Comparison of ENCODE assay signal across 8 mouse cellular contexts in genomic region chr11:59537218-59538130, GRCm38 (mm10). TPM values are rescaled to one million over a fixed set of nuclear protein-coding genes. Genes with fewer than 3 reads are reported as not detected.
DNase-seq lines count a peak whose midpoint lies in the region; ATAC-seq and TF ChIP-seq lines count a peak whose summit lies in the region.

No protein-coding gene starts in this region.

- no peaks in the 10 kb centered on the region for H3K36me3 ChIP-seq in heart, postnatal 0 days (replicated peaks; ENCODE audit: control insufficient read depth, insufficient read depth, low read length)
- H3K36me3 ChIP-seq in heart, embryonic 10.5 days, result no peaks in the 10 kb centered on the region
- no peaks in the 10 kb centered on the region for H3K36me3 ChIP-seq in CH12.LX (replicated peaks in 1 of 2; ENCODE audit: control insufficient read depth in 1 of 2, insufficient read depth in 1 of 2, low read length in 1 of 2)
- H3K36me3 ChIP-seq in limb, embryonic 15.5 days, result no peaks in the 10 kb centered on the region
- H3K36me3 ChIP-seq in stomach, postnatal 0 days (ENCODE audit: control insufficient read depth, insufficient read depth, low read length), result no peaks in the 10 kb centered on the region
- no peaks in the 10 kb centered on the region for H3K36me3 ChIP-seq in heart, embryonic 11.5 days (ENCODE audit: control insufficient read depth, insufficient read depth, low read length)

- no peak overlapping the region for H3K4me3 ChIP-seq in heart, postnatal 0 days (ENCODE audit: low read depth, low read length)
- H3K4me3 ChIP-seq in heart, embryonic 10.5 days, result no peak overlapping the region
- H3K4me3 ChIP-seq in CH12.LX (replicated peaks in 1 of 3; ENCODE audit: low read depth in 2 of 3, low read length in 2 of 3, poor library complexity in 1 of 3), result no peak overlapping the region
- H3K4me3 ChIP-seq in limb, embryonic 15.5 days, result no peak overlapping the region
- no peak overlapping the region for H3K4me3 ChIP-seq in stomach, postnatal 0 days (ENCODE audit: low read depth, low read length)
- no peak overlapping the region for H3K4me3 ChIP-seq in heart, embryonic 11.5 days (ENCODE audit: low read depth, low read length)

- DNase-seq in heart, postnatal 0 days (ENCODE audit: low spot score), result no peak
- no peak for DNase-seq in heart, embryonic 10.5 days (ENCODE audit: low spot score)
- peak; percentile 20 for DNase-seq in CH12.LX (ENCODE audit: extremely low read depth)
- DNase-seq in adrenal gland, postnatal 14 days, result peak; percentile 50
- peak; percentile 18 for DNase-seq in stomach, postnatal 0 days (ENCODE audit: low spot score)
- no peak for DNase-seq in yolk sac, embryonic 10.5 days (ENCODE audit: low spot score)

- dilution Hi-C loops in CH12.LX (cut with MboI; ENCODE audit: extremely low pct_ligation_motif_present, extremely low pct_unique_long_range_greater_than_20kb, low sequenced_read_pairs), result no loop called here

- TF ChIP-seq POLR2A in CH12.LX (IDR thresholded peaks at IDR 0.05; ENCODE audit: low read depth, low read length), result no peak

- no peak overlapping the region for H3K4me2 ChIP-seq in heart, postnatal 0 days (ENCODE audit: low read depth, low read length)
- no peak overlapping the region for H3K4me2 ChIP-seq in CH12.LX (ENCODE audit: insufficient read depth, low read depth, poor library complexity, severe bottlenecking)
- no peak overlapping the region for H3K4me2 ChIP-seq in limb, embryonic 15.5 days
- H3K4me2 ChIP-seq in stomach, postnatal 0 days (replicated peaks; ENCODE audit: low read depth), result 0 out of 2 replicates have a peak overlapping the region, but pooled peaks have one; percentile 21
- no peak overlapping the region for H3K4me2 ChIP-seq in heart, embryonic 11.5 days

- in situ Hi-C loops in CH12.LX (cut with MboI; ENCODE audit: low pct_ligation_motif_present, low pct_unique_long_range_greater_than_20kb, low sequenced_read_pairs), result loop anchor here (5.0 kb wide), 1 partner anchor 50 kb away; no protein-coding TSS in a partner anchor

- TF ChIP-seq RAD21 in CH12.LX (IDR thresholded peaks at IDR 0.05; ENCODE audit: low read depth, low read length), result no peak

- TF ChIP-seq CTCF in heart, postnatal 0 days (IDR thresholded peaks at IDR 0.05; ENCODE audit: low read depth), result 0 out of 2 replicates have a peak, but pooled peaks have one; percentile 11
- peak; percentile 47 to 66; a peak in 3 of 4 replicates for TF ChIP-seq CTCF in CH12.LX (conservative IDR thresholded peaks at IDR 0.05 in 1 of 2, IDR thresholded peaks at IDR 0.05 in 1 of 2; ENCODE audit: low read depth in 2 of 2, low read length in 2 of 2)
- TF ChIP-seq CTCF in stomach, postnatal 0 days (IDR thresholded peaks at IDR 0.05; ENCODE audit: low read depth), result peak; percentile 66

- no peak overlapping the region for H3K27ac ChIP-seq in heart, postnatal 0 days (ENCODE audit: low read depth)
- H3K27ac ChIP-seq in heart, embryonic 10.5 days, result no peak overlapping the region
- no peak overlapping the region for H3K27ac ChIP-seq in CH12.LX (ENCODE audit: insufficient read depth, low read depth)
- no peak overlapping the region for H3K27ac ChIP-seq in limb, embryonic 15.5 days
- peak overlapping the region; percentile 36 for H3K27ac ChIP-seq in stomach, postnatal 0 days (replicated peaks)
- H3K27ac ChIP-seq in heart, embryonic 11.5 days (ENCODE audit: low read depth, low read length), result no peak overlapping the region

- H3K79me2 ChIP-seq in CH12.LX (replicated peaks; ENCODE audit: control insufficient read depth, extremely low read depth, insufficient read depth, poor library complexity, severe bottlenecking), result no peaks in the 10 kb centered on the region

- H3K9ac ChIP-seq in heart, postnatal 0 days (replicated peaks; ENCODE audit: low read depth, low read length), result no peak overlapping the region
- no peak overlapping the region for H3K9ac ChIP-seq in CH12.LX (ENCODE audit: insufficient read depth, low read depth)
- no peak overlapping the region for H3K9ac ChIP-seq in limb, embryonic 15.5 days
- H3K9ac ChIP-seq in stomach, postnatal 0 days (ENCODE audit: low read length), result no peak overlapping the region
- H3K9ac ChIP-seq in heart, embryonic 11.5 days (ENCODE audit: low read depth, low read length), result no peak overlapping the region

- no peak for TF ChIP-seq EP300 in heart, postnatal 0 days (IDR thresholded peaks at IDR 0.05; ENCODE audit: low read depth)
- no peak for TF ChIP-seq EP300 in CH12.LX (IDR thresholded peaks at IDR 0.05; ENCODE audit: low read length)
- no peak for TF ChIP-seq EP300 in stomach, postnatal 0 days (optimal IDR thresholded peaks at IDR 0.05)

- ATAC-seq in heart, postnatal 0 days (ENCODE audit: insufficient read depth, low read depth), result no peak
- ATAC-seq in limb, embryonic 15.5 days (ENCODE audit: insufficient number of reproducible peaks, low FRiP score, low TSS enrichment, low read depth), result 0 out of 2 replicates have a peak, but pooled peaks have one; percentile 67
- peak; percentile 38; the same call in 1 of the 2 replicates for ATAC-seq in stomach, postnatal 0 days (ENCODE audit: low FRiP score, low TSS enrichment)
- ATAC-seq in heart, embryonic 11.5 days (replicated peaks; ENCODE audit: insufficient number of reproducible peaks, low FRiP score, low TSS enrichment), result no peak

- no peaks in the 10 kb centered on the region for H3K27me3 ChIP-seq in heart, postnatal 0 days (ENCODE audit: control insufficient read depth, insufficient read depth, low read length)
- no peaks in the 10 kb centered on the region for H3K27me3 ChIP-seq in heart, embryonic 10.5 days (ENCODE audit: insufficient read depth, poor library complexity, severe bottlenecking)
- no peaks in the 10 kb centered on the region for H3K27me3 ChIP-seq in CH12.LX (replicated peaks)
- no peaks in the 10 kb centered on the region for H3K27me3 ChIP-seq in limb, embryonic 15.5 days
- no peaks in the 10 kb centered on the region for H3K27me3 ChIP-seq in stomach, postnatal 0 days (ENCODE audit: control insufficient read depth, insufficient read depth, low read length)
- H3K27me3 ChIP-seq in heart, embryonic 11.5 days (ENCODE audit: control insufficient read depth, insufficient read depth, low read length), result no peaks in the 10 kb centered on the region

- 0 out of 2 replicates have a peak, but pooled peaks cover 4% of the 10 kb centered on the region for H3K4me1 ChIP-seq in heart, postnatal 0 days (ENCODE audit: control insufficient read depth, insufficient read depth)
- no peaks in the 10 kb centered on the region for H3K4me1 ChIP-seq in heart, embryonic 10.5 days
- H3K4me1 ChIP-seq in CH12.LX (ENCODE audit: control insufficient read depth in 1 of 2, insufficient read depth in 2 of 2), result peaks cover 0 to 23% of the 10 kb centered on the region in 2 experiments; a peak in 2 of 4 replicates
- H3K4me1 ChIP-seq in limb, embryonic 15.5 days, result peaks cover 15% of the 10 kb centered on the region
- no peaks in the 10 kb centered on the region for H3K4me1 ChIP-seq in stomach, postnatal 0 days (replicated peaks; ENCODE audit: control insufficient read depth, insufficient read depth)
- H3K4me1 ChIP-seq in heart, embryonic 11.5 days (ENCODE audit: control insufficient read depth, insufficient read depth, low read length), result no peaks in the 10 kb centered on the region

- no peaks in the 10 kb centered on the region for H3K9me3 ChIP-seq in heart, postnatal 0 days (replicated peaks; ENCODE audit: control insufficient read depth, low read length)
- no peaks in the 10 kb centered on the region for H3K9me3 ChIP-seq in heart, embryonic 10.5 days
- H3K9me3 ChIP-seq in CH12.LX (replicated peaks; ENCODE audit: low read length), result peaks cover 7% of the 10 kb centered on the region
- no peaks in the 10 kb centered on the region for H3K9me3 ChIP-seq in limb, embryonic 15.5 days
- no peaks in the 10 kb centered on the region for H3K9me3 ChIP-seq in stomach, postnatal 0 days (ENCODE audit: control insufficient read depth, low read length)
- H3K9me3 ChIP-seq in heart, embryonic 11.5 days (replicated peaks; ENCODE audit: control insufficient read depth, low read length), result 0 out of 2 replicates have a peak, but pooled peaks cover 2% of the 10 kb centered on the region

- WGBS in heart, postnatal 0 days, result 67% methylated on average over 16 of the region's 16 CpGs
- 68% methylated on average over 16 of the region's 16 CpGs for WGBS in heart, embryonic 10.5 days
- WGBS in limb, embryonic 15.5 days, result 50% methylated on average over 16 of the region's 16 CpGs
- WGBS in stomach, postnatal 0 days, result 53% methylated on average over 16 of the region's 16 CpGs
- WGBS in heart, embryonic 11.5 days (ENCODE audit: insufficient replicate concordance), result 66% methylated on average over 16 of the region's 16 CpGs

RNA-seq across cellular contexts. Expression of gene Nlrp3, which starts 3.9 kb away (rescaled TPM):
- total RNA-seq in heart, postnatal 0 days (2014; rRNA removed; ENCODE audit: low replicate concordance), result 0.11 and 0.15 TPM in 2 replicates
- 0.18 and 0.25 TPM in 2 replicates for polyA plus RNA-seq in heart, postnatal 0 days (2015; fragmentation: Nextera tagmentation; extraction: Ambion mirVana)
- polyA plus RNA-seq in heart, embryonic 10.5 days (2016; fragmentation: Nextera tagmentation; extraction: Ambion mirVana), result 0.40 TPM in 1 of 2 replicates, not detected in the other
- total RNA-seq in CH12.LX (2012; rRNA removed) (0.04 TPM in 1 of 2 replicates, not detected in the other), CH12.LX (2014; rRNA removed) (not detected in 2 replicates)
- not detected in 2 replicates for polyA plus RNA-seq in CH12.LX (2012; ENCODE audit: insufficient read length, low read depth)
- 0.56 and 0.64 TPM in 2 replicates for total RNA-seq in adrenal gland, postnatal 14 days (2021)
- 0.14 and 0.56 TPM in 2 replicates for polyA plus RNA-seq in limb, embryonic 15.5 days (2015; fragmentation: Nextera tagmentation; extraction: Ambion mirVana)
- 0.21 and 0.36 TPM in 2 replicates for polyA plus RNA-seq in stomach, postnatal 0 days (2015; fragmentation: Nextera tagmentation; extraction: Ambion mirVana)
- polyA plus RNA-seq in heart, embryonic 11.5 days (2014; fragmentation: Nextera tagmentation; extraction: Ambion mirVana), result 0.16 TPM in 1 of 2 replicates, not detected in the other

RNA-seq across cellular contexts. Expression of gene Zkscan17, which starts 10.9 kb away (rescaled TPM):
- total RNA-seq in heart, postnatal 0 days (2014; rRNA removed; ENCODE audit: low replicate concordance), result 20.6 and 21.4 TPM in 2 replicates
- polyA plus RNA-seq in heart, postnatal 0 days (2015; fragmentation: Nextera tagmentation; extraction: Ambion mirVana), result 8.7 and 10.1 TPM in 2 replicates
- polyA plus RNA-seq in heart, embryonic 10.5 days (2016; fragmentation: Nextera tagmentation; extraction: Ambion mirVana), result 19.9 and 22.9 TPM in 2 replicates
- total RNA-seq in CH12.LX (2012; rRNA removed) (30.6 and 49.9 TPM in 2 replicates), CH12.LX (2014; rRNA removed) (8.9 and 9.8 TPM in 2 replicates)
- 31.5 and 36.8 TPM in 2 replicates for polyA plus RNA-seq in CH12.LX (2012; ENCODE audit: insufficient read length, low read depth)
- total RNA-seq in adrenal gland, postnatal 14 days (2021), result 19.9 and 22.8 TPM in 2 replicates
- polyA plus RNA-seq in limb, embryonic 15.5 days (2015; fragmentation: Nextera tagmentation; extraction: Ambion mirVana), result 18.1 and 20.3 TPM in 2 replicates
- polyA plus RNA-seq in stomach, postnatal 0 days (2015; fragmentation: Nextera tagmentation; extraction: Ambion mirVana), result 6.9 and 7.2 TPM in 2 replicates
- 12.8 and 15.0 TPM in 2 replicates for polyA plus RNA-seq in heart, embryonic 11.5 days (2014; fragmentation: Nextera tagmentation; extraction: Ambion mirVana)

RNA-seq across cellular contexts. Expression of gene Olfr222, which starts 38.6 kb away (rescaled TPM):
- not detected in 2 replicates for total RNA-seq in heart, postnatal 0 days (2014; rRNA removed; ENCODE audit: low replicate concordance)
- not detected in 2 replicates for polyA plus RNA-seq in heart, postnatal 0 days (2015; fragmentation: Nextera tagmentation; extraction: Ambion mirVana)
- not detected in 2 replicates for polyA plus RNA-seq in heart, embryonic 10.5 days (2016; fragmentation: Nextera tagmentation; extraction: Ambion mirVana)
- not detected in 2 replicates for total RNA-seq in CH12.LX (2012; rRNA removed)
- not detected in 2 replicates for total RNA-seq in CH12.LX (2014; rRNA removed)
- not detected in 2 replicates for polyA plus RNA-seq in CH12.LX (2012; ENCODE audit: insufficient read length, low read depth)
- total RNA-seq in adrenal gland, postnatal 14 days (2021), result not detected in 2 replicates
- not detected in 2 replicates for polyA plus RNA-seq in limb, embryonic 15.5 days (2015; fragmentation: Nextera tagmentation; extraction: Ambion mirVana)
- not detected in 2 replicates for polyA plus RNA-seq in stomach, postnatal 0 days (2015; fragmentation: Nextera tagmentation; extraction: Ambion mirVana)
- polyA plus RNA-seq in heart, embryonic 11.5 days (2014; fragmentation: Nextera tagmentation; extraction: Ambion mirVana), result not detected in 2 replicates

RNA-seq across cellular contexts. Expression of gene Olfr223, which starts 55.6 kb away (rescaled TPM):
- not detected in 2 replicates for total RNA-seq in heart, postnatal 0 days (2014; rRNA removed; ENCODE audit: low replicate concordance)
- polyA plus RNA-seq in heart, postnatal 0 days (2015; fragmentation: Nextera tagmentation; extraction: Ambion mirVana), result not detected in 2 replicates
- not detected in 2 replicates for polyA plus RNA-seq in heart, embryonic 10.5 days (2016; fragmentation: Nextera tagmentation; extraction: Ambion mirVana)
- total RNA-seq in CH12.LX (2012; rRNA removed), result not detected in 2 replicates
- total RNA-seq in CH12.LX (2014; rRNA removed), result not detected in 2 replicates
- not detected in 2 replicates for polyA plus RNA-seq in CH12.LX (2012; ENCODE audit: insufficient read length, low read depth)
- total RNA-seq in adrenal gland, postnatal 14 days (2021), result not detected in 2 replicates
- not detected in 2 replicates for polyA plus RNA-seq in limb, embryonic 15.5 days (2015; fragmentation: Nextera tagmentation; extraction: Ambion mirVana)
- polyA plus RNA-seq in stomach, postnatal 0 days (2015; fragmentation: Nextera tagmentation; extraction: Ambion mirVana), result not detected in 2 replicates
- not detected in 2 replicates for polyA plus RNA-seq in heart, embryonic 11.5 days (2014; fragmentation: Nextera tagmentation; extraction: Ambion mirVana)

Comparison
In these comparisons a context has a peak if more than half of its experiments do, and no peak if none do; other contexts are left out.
1. ATAC-seq: peak in limb, embryonic 15.5 days (single experiment) and stomach, postnatal 0 days (single experiment); none in heart, postnatal 0 days (single experiment) and heart, embryonic 11.5 days (single experiment).
2. DNase-seq: peak in CH12.LX (single experiment), adrenal gland, postnatal 14 days (single experiment) and stomach, postnatal 0 days (single experiment); none in heart, postnatal 0 days (single experiment), heart, embryonic 10.5 days (single experiment) and yolk sac, embryonic 10.5 days (single experiment).
3. CTCF ChIP-seq: peak in every context shown above with its lines; median percentile 66 in stomach, postnatal 0 days; 56 in CH12.LX; 11 in heart, postnatal 0 days.